In the genomic region with DNA sequence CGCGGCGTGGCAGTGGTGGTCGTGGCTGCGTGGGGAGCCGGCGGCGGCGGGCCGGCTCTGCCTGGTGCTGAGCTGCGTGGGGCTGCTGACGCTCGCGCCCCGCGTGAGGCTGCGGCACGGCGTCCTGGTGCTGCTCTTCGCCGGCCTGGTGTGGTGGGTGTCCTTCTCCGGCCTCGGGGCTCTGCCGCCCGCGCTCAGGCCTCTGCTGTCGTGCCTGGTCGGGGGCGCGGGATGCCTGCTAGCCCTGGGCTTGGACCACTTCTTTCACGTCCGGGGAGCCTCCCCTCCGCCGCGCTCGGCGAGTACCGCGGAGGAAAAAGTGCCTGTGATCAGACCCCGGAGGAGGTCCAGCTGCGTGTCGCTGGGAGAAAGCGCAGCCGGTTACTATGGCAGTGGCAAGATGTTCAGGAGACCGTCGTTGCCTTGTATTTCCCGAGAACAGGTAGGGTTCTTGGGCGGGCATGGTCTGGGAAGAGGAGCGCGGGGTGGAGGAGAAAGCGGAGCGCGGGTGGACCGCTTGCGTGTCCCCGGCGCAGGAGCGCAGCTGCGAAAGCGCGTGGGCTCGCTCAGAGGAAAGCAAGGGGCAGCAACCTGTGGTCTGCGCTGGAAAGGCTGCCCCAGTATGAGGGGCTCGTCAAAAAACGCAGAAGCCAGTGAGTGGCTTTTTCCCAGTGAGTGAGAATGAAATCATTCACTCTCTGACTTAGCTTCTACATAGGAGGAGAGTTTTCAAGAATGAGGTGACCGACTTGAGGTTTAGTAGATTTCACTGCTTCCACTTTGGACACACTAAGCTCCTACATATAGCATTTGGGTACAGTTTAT, we compare ENCODE assay signal across 8 mouse cellular contexts. TPM values are rescaled to one million over a fixed set of nuclear protein-coding genes. Genes with fewer than 3 reads are reported as not detected.
DNase-seq lines count a peak whose midpoint lies in the region; ATAC-seq and TF ChIP-seq lines count a peak whose summit lies in the region.

No protein-coding gene starts in this region.

- H3K9me3 ChIP-seq in intestine, embryonic 16.5 days (ENCODE audit: control insufficient read depth, low read length): no peaks in the 10 kb centered on the region
- no peaks in the 10 kb centered on the region for H3K9me3 ChIP-seq in midbrain, embryonic 10.5 days (replicated peaks)

- intact Hi-C loops in left cerebral cortex, postnatal 4 days (cut with DNase I): loop anchor here (2.0 kb wide), 1 partner anchor 135 kb away; no protein-coding TSS in a partner anchor

- peak overlapping the region; percentile 70; the same call in 1 of the 2 replicates for H3K27ac ChIP-seq in intestine, embryonic 16.5 days (ENCODE audit: low read length)
- H3K27ac ChIP-seq in midbrain, embryonic 10.5 days (replicated peaks): peak overlapping the region; percentile 97
- H3K27ac ChIP-seq in small intestine, adult 2 months (ENCODE audit: insufficient read depth, low read depth, low read length): peak overlapping the region; percentile 41

- peak overlapping the region; percentile 97 for H3K4me2 ChIP-seq in intestine, embryonic 16.5 days (ENCODE audit: low read depth, low read length)

- peak; percentile 52 for ATAC-seq in intestine, embryonic 16.5 days

- H3K4me1 ChIP-seq in intestine, embryonic 16.5 days (ENCODE audit: control insufficient read depth, insufficient read depth, low read length): peaks cover 3% of the 10 kb centered on the region
- peaks cover 39% of the 10 kb centered on the region for H3K4me1 ChIP-seq in midbrain, embryonic 10.5 days
- H3K4me1 ChIP-seq in small intestine, adult 2 months (ENCODE audit: control insufficient read depth, insufficient read depth, insufficient read length, low read length): 0 out of 2 replicates have a peak, but pooled peaks cover 6% of the 10 kb centered on the region

- TF ChIP-seq CTCF in small intestine, adult 2 months (IDR thresholded peaks at IDR 0.05; ENCODE audit: extremely low read depth, insufficient read length, insufficient replicate concordance, low read depth, low read length): no peak

- no peak for TF ChIP-seq POLR2A in small intestine, adult 2 months (IDR thresholded peaks at IDR 0.05; ENCODE audit: low read depth, low read length)

- H3K27me3 ChIP-seq in intestine, embryonic 16.5 days (replicated peaks; ENCODE audit: control insufficient read depth, insufficient read depth, low read length): no peaks in the 10 kb centered on the region
- peaks cover 6% of the 10 kb centered on the region; the same call in 1 of the 2 replicates for H3K27me3 ChIP-seq in midbrain, embryonic 10.5 days (ENCODE audit: low read depth, poor library complexity, severe bottlenecking)
- H3K27me3 ChIP-seq in small intestine, adult 2 months (ENCODE audit: control insufficient read depth, insufficient read depth, low read length): peaks cover 4% of the 10 kb centered on the region; the same call in 1 of the 2 replicates

- peak overlapping the region; percentile 87 for H3K9ac ChIP-seq in intestine, embryonic 16.5 days (ENCODE audit: low read depth, low read length)

- under 1% methylated on average over 65 of the region's 66 CpGs for WGBS in intestine, embryonic 16.5 days
- WGBS in midbrain, embryonic 10.5 days: under 1% methylated on average over 66 of the region's 66 CpGs
- under 1% methylated on average over 66 of the region's 66 CpGs for WGBS in small intestine, adult 2 months

- peak; percentile 23 to 73 for DNase-seq in adrenal gland, adult (ENCODE audit: inconsistent age in 2 of 2, low spot score in 1 of 2)
- no peak for DNase-seq in adrenal gland, adult 8-10 months
- peak; percentile 30 to 41 for DNase-seq in cerebellum, postnatal 4 days (ENCODE audit: low spot score in 2 of 2)
- DNase-seq in gastrocnemius, postnatal 25 days: peak; percentile 23
- DNase-seq in left cerebral cortex, postnatal 4 days: peak; percentile 40
- DNase-seq in midbrain, embryonic 10.5 days (ENCODE audit: low spot score): peak; percentile 67

- no peaks in the 10 kb centered on the region for H3K36me3 ChIP-seq in intestine, embryonic 16.5 days (ENCODE audit: control insufficient read depth, insufficient read depth, low read length)
- H3K36me3 ChIP-seq in midbrain, embryonic 10.5 days: 0 out of 2 replicates have a peak, but pooled peaks cover 5% of the 10 kb centered on the region
- H3K36me3 ChIP-seq in small intestine, adult 2 months (ENCODE audit: control insufficient read depth, insufficient read depth, low read length): no peaks in the 10 kb centered on the region

- H3K4me3 ChIP-seq in intestine, embryonic 16.5 days (ENCODE audit: low read length): peak overlapping the region; percentile 89
- H3K4me3 ChIP-seq in midbrain, embryonic 10.5 days: peak overlapping the region; percentile 92
- H3K4me3 ChIP-seq in small intestine, adult 2 months (ENCODE audit: low read depth, low read length): peak overlapping the region; percentile 97

RNA-seq across cellular contexts. Expression of a gene that starts 1.2 kb away (rescaled TPM):
- 10 to 100 TPM; 12.1 to 34.9 (median 22.5) TPM for total RNA-seq in adrenal gland, adult 8-10 months (2022)
- total RNA-seq in gastrocnemius, postnatal 25 days (2021): 1 to 10 TPM; 3.5 to 6.5 TPM
- 1.3 and 1.5 TPM in 2 replicates for polyA plus RNA-seq in intestine, embryonic 16.5 days (2015; fragmentation: Nextera tagmentation; extraction: Ambion mirVana)
- 10 to 100 TPM; 11.4 to 12.9 TPM for total RNA-seq in left cerebral cortex, postnatal 4 days (2021)
- 8.0 and 8.5 TPM in 2 replicates for polyA plus RNA-seq in midbrain, embryonic 10.5 days (2016; fragmentation: Nextera tagmentation; extraction: Ambion mirVana)
- polyA plus RNA-seq in small intestine, adult 2 months (2012; rRNA removed): 2.1 and 2.6 TPM in 2 replicates

Comparison
In these comparisons a context has a peak if more than half of its experiments do, and no peak if none do; other contexts are left out.
1. H3K27ac ChIP-seq: peak in every context shown above with its lines; median percentile 97 in midbrain, embryonic 10.5 days; 70 in intestine, embryonic 16.5 days; 41 in small intestine, adult 2 months.